Mouse (Mus musculus): Measurements from ENCODE around the gene Ankrd49.

- TF ChIP-seq GATA1 (IDR thresholded peaks at IDR 0.05; ENCODE audit: low read length) (no peak), TAL1 (IDR thresholded peaks at IDR 0.05; ENCODE audit: low read length) (no peak)
Observed at GRCm38 (mm10) chr9:14750901-14751502, 33.7 kb downstream of the Ankrd49 start.
